Mouse (Mus musculus) E14TG2a.4 (cell line): ENCODE measurements around the gene Il5ra.

ENCODE experiments used
- CTCF ChIP-seq: conservative IDR thresholded peaks from 2 replicates; pipeline ENCODE4 v1.5.1; 2014; ENCODE audit warnings: low read length
- POU5F1 ChIP-seq: IDR thresholded peaks from 2 replicates; pipeline ENCODE4 v1.6.1; 2014; ENCODE audit warnings: low read length, borderline replicate concordance

GRCm38 (mm10) chr6:106770046-106770445, 21.2 kb upstream of the Il5ra start:
- no peak for TF ChIP-seq CTCF
- TF ChIP-seq POU5F1, result no peak
